Mouse (Mus musculus): ENCODE data around the gene Spag6.

The Spag6 gene

GRCm38 (mm10) chr2:18688708-18689063 lies 5.1 kb upstream of the Spag6 start:
- peak; percentile 87 for DNase-seq

- DNase-seq, result peak; percentile 73
Measured at GRCm38 (mm10) chr2:18689064-18689921, 4.5 kb upstream of the Spag6 start.

- DNase-seq, result peak; percentile 82
Measured at GRCm38 (mm10) chr2:18690055-18690691, 3.7 kb upstream of the Spag6 start.

- DNase-seq, result no peak
Measured at GRCm38 (mm10) chr2:18690756-18691155, 3.1 kb upstream of the Spag6 start.

- no peak for DNase-seq
Measured at GRCm38 (mm10) chr2:18692031-18692430, 1.8 kb upstream of the Spag6 start.

- DNase-seq, result no peak
Measured at GRCm38 (mm10) chr2:18692548-18692947, 1.3 kb upstream of the Spag6 start.

GRCm38 (mm10) chr2:18693491-18693870 lies 351 bp upstream of the Spag6 start:
- DNase-seq, result no peak

- no peak for DNase-seq
Measured at GRCm38 (mm10) chr2:18694611-18694950, 749 bp downstream of the Spag6 start.

GRCm38 (mm10) chr2:18695163-18695562 lies 1.3 kb downstream of the Spag6 start:
- no peak for DNase-seq

- no peak for DNase-seq
Measured at GRCm38 (mm10) chr2:18695629-18696150, 1.9 kb downstream of the Spag6 start.

GRCm38 (mm10) chr2:18697591-18698244 lies 3.9 kb downstream of the Spag6 start:
- DNase-seq, result peak; percentile 30

- peak; percentile 67 for DNase-seq
Measured at GRCm38 (mm10) chr2:18698663-18699385, 5.0 kb downstream of the Spag6 start.

GRCm38 (mm10) chr2:18699401-18699990 lies 5.7 kb downstream of the Spag6 start:
- peak; percentile 29 for DNase-seq

- DNase-seq, result no peak
Measured at GRCm38 (mm10) chr2:18710356-18710755, 16.5 kb downstream of the Spag6 start.

- DNase-seq, result no peak
Measured at GRCm38 (mm10) chr2:18713071-18713470, 19.2 kb downstream of the Spag6 start.

GRCm38 (mm10) chr2:18714337-18714736 lies 20.5 kb downstream of the Spag6 start:
- DNase-seq, result no peak

- DNase-seq, result no peak
Measured at GRCm38 (mm10) chr2:18718521-18718920, 24.7 kb downstream of the Spag6 start.

GRCm38 (mm10) chr2:18722208-18722830 lies 28.5 kb downstream of the Spag6 start:
- DNase-seq, result no peak

GRCm38 (mm10) chr2:18724462-18724861 lies 30.6 kb downstream of the Spag6 start:
- DNase-seq, result no peak

- no peak for DNase-seq
Measured at GRCm38 (mm10) chr2:18725880-18726279, 32.0 kb downstream of the Spag6 start.

- DNase-seq, result peak; percentile 18
Measured at GRCm38 (mm10) chr2:18731718-18732117, 37.9 kb downstream of the Spag6 start.

Data from retina, postnatal 1 day (tissue).